Mouse (Mus musculus) ES-Bruce4 (cell line): ENCODE data around the gene Spry1. TPM values are rescaled to one million over a fixed set of nuclear protein-coding genes. Genes with fewer than 3 reads are reported as not detected.
"Not testable (repeated sequence)": the region's sequence is repeated elsewhere in the genome, so short reads cannot be mapped to it uniquely, and the experiment has no call there.

Experiments used
- H3K27ac ChIP-seq: 2 replicates; pipeline ENCODE4 v1.5.1; 2012; ENCODE audit warnings: low read length, inconsistent platforms; ENCODE audit not compliant: insufficient read depth
- H3K27me3 ChIP-seq: 2 replicates; pipeline ENCODE4 v1.6.1; 2012; ENCODE audit warnings: mild to moderate bottlenecking, low read length, inconsistent platforms; ENCODE audit not compliant: control insufficient read depth, poor library complexity, insufficient read depth, severe bottlenecking
- H3K36me3 ChIP-seq: 2 replicates; pipeline ENCODE4 v1.6.1; 2012; ENCODE audit warnings: inconsistent platforms, mild to moderate bottlenecking, low read length, moderate library complexity; ENCODE audit not compliant: control insufficient read depth, poor library complexity, insufficient read depth, severe bottlenecking
- H3K4me1 ChIP-seq: one replicate; pipeline ENCODE4 v1.8.1; 2011; ENCODE audit warnings: low read length; ENCODE audit not compliant: control insufficient read depth, insufficient read depth
- H3K4me3 ChIP-seq: 2 replicates; pipeline ENCODE4 v1.5.1; 2011; ENCODE audit warnings: low read depth, mild to moderate bottlenecking, low read length
- H3K9ac ChIP-seq: 2 replicates; pipeline ENCODE4 v1.6.1; 2012; ENCODE audit warnings: low read depth, mild to moderate bottlenecking, inconsistent platforms; ENCODE audit not compliant: poor library complexity, severe bottlenecking
- H3K9me3 ChIP-seq: replicated peaks from 2 replicates; pipeline ENCODE4 v1.6.1; 2012; ENCODE audit warnings: mild to moderate bottlenecking, low read length, inconsistent platforms; ENCODE audit not compliant: control insufficient read depth, poor library complexity, insufficient read depth, severe bottlenecking
- CTCF ChIP-seq: IDR thresholded peaks from one replicate; pipeline ENCODE4 v1.8.1; 2011; ENCODE audit warnings: low read depth, low read length
- EP300 ChIP-seq: IDR thresholded peaks from 2 replicates; pipeline ENCODE4 v1.6.1; 2011; ENCODE audit warnings: low read depth, low read length; ENCODE audit not compliant: insufficient read depth
- POLR2A ChIP-seq: IDR thresholded peaks from one replicate; pipeline ENCODE4 v1.8.1; 2011; ENCODE audit warnings: low read length; ENCODE audit not compliant: insufficient read depth
- polyA plus RNA-seq: library from polyadenylated mRNA; stranded (reverse); fragments of >200 nt; gene quantifications from 2 replicates; pipeline ENCODE4 v1.2.4, GENCODE M21; 2011; ENCODE audit warnings: low read depth; ENCODE audit not compliant: missing spikeins, insufficient read depth, insufficient read length

Gene Spry1
- 30.1 and 30.5 TPM in 2 replicates for polyA plus RNA-seq

DNA sequence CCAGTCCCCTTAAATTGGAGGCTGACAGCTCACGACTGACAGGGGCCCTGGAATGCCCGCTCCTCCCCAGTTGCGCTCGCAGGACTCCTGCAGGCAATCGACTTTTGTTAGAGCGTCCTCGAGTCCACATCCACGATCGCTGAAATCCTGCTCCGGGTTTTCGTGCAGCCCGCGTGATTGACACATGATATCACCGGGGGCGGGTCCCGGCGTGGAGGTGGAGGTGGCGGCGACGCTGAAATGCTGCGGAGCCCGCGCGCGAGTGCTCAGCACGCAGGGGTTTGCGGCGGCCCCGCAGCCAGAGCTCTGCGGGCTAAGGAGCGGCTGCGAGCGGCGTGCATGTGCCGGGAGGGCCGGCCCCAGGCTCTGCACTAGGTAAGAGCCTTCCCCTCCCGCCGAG is at the start of gene Spry1:
TSS of gene Spry1 (plus strand) at position 258 of the 400 bp plus-strand sequence.
- Histone ChIP-seq H3K36me3 (peaks cover 8% of the 10 kb centered on the region; the same call in 1 of the 2 replicates), H3K9ac (peak within 1 kb of the TSS; percentile 79), H3K4me1 (no peaks in the 10 kb centered on the region), H3K27ac (no peak within 1 kb of the TSS), H3K27me3 (no peaks in the 10 kb centered on the region), H3K4me3 (peak within 1 kb of the TSS; percentile 97), H3K9me3 (no peaks in the 10 kb centered on the region)
- TF ChIP-seq CTCF: no peak
- peak; percentile 80 for TF ChIP-seq EP300
- TF ChIP-seq POLR2A: peak; percentile 28

DNA sequence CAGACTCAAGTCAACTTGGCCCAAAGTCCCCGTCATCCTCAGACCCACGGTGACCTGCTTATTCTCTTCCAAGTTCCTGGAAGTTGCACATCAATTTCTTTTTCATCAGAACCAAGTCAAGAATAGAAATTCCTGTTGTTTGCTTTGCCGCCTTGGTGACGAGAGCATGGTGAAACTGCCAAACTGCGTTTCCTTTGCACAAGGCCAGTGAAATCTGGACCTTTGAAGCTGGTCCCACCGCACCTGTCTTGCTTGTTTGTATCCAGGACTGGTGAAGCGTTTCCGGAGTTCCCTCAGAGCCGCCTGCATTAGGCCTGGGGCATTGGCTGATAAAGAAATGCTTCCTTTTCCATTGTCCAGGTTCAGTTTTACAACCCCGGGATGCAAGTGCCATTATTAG is 44.0 kb upstream of the Spry1 start:
- Histone ChIP-seq H3K9ac (no peak overlapping the region), H3K27me3 (no peaks in the 10 kb centered on the region), H3K9me3 (no peaks in the 10 kb centered on the region), H3K4me1 (no peaks in the 10 kb centered on the region), H3K27ac (no peak overlapping the region), H3K36me3 (no peaks in the 10 kb centered on the region), H3K4me3 (peak overlapping the region; percentile 31)
- TF ChIP-seq EP300 (no peak), POLR2A (no peak), CTCF (no peak)

DNA sequence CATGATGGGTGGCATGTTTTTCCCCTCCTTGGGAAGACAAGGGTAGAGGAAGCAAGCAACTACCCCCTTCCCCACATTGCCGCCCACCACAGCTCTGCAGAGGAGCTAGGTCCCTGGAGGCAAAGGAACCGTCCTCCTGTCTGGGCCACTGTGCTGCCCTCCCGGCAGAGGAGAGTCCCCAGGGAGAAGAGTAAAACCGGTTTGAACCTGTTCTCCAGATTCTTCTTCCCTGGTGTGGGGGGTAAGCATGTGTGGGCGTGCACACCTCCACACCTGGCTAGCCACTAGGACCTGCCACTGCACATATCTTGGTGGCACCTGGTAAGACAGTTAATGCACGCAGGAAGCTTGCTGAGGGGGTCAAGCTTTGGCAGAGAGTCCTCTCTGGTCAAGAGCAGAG is 43.2 kb upstream of the Spry1 start:
- Histone ChIP-seq H3K36me3 (no peaks in the 10 kb centered on the region), H3K27ac (no peak overlapping the region)

DNA sequence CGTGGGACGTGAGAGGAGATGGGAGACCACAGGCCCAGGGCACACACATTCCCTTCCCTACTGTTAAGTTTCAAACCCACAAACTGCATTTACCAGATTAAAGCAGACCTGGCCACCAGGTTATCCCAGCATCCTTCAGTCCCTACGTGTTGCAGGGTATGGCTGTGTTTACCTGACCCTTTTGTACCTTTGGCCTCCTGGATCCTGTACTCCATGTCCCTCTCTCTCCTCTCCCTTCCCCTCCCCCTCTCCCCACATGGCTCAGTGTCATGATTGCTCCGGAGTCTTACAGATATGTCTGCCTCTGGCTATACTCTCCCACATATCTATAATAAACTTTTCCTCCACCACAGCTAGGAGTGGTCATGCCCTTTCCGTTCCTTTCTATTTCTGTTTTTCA is 42.5 kb upstream of the Spry1 start:
- H3K4me3 ChIP-seq: no peak overlapping the region; the same call in 1 of the 2 replicates
- TF ChIP-seq CTCF (no peak), POLR2A (no peak), EP300 (no peak)
- H3K27me3 ChIP-seq: no peaks in the 10 kb centered on the region
- no peaks in the 10 kb centered on the region for H3K4me1 ChIP-seq
- no peaks in the 10 kb centered on the region for H3K36me3 ChIP-seq
- no peak overlapping the region for H3K9ac ChIP-seq
- no peaks in the 10 kb centered on the region for H3K9me3 ChIP-seq
- H3K27ac ChIP-seq: no peak overlapping the region

More for the DNA sequence above, 43.2 kb upstream of the Spry1 start:
- TF ChIP-seq EP300 (no peak), POLR2A (no peak), CTCF (no peak)
- Histone ChIP-seq H3K4me3 (peak overlapping the region; percentile 24; the same call in 1 of the 2 replicates), H3K4me1 (no peaks in the 10 kb centered on the region), H3K9ac (no peak overlapping the region), H3K9me3 (no peaks in the 10 kb centered on the region), H3K27me3 (no peaks in the 10 kb centered on the region)

DNA sequence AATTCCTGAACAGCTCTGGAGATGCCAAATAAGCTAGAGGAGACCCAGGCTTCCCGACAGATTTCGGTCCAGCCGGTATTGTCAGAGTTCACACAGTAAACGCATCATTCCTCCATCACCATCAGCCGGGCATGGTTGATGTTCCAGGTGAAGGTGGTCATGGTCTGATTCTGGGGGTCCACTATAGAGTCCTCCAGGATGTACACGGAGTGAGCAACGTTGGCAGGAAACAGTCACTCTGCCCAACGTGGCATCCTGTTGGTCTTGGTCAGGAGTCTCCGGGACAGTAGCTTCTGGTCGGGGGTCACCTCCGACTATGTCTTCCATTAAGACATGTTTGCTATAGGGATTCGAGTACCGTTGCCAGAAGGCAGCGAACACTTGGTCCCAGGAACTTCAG is 40.1 kb upstream of the Spry1 start:
- H3K9ac ChIP-seq, H3K27me3 ChIP-seq, H3K4me3 ChIP-seq, H3K9me3 ChIP-seq, H3K27ac ChIP-seq, H3K36me3 ChIP-seq, H3K4me1 ChIP-seq: not testable (repeated sequence)

DNA sequence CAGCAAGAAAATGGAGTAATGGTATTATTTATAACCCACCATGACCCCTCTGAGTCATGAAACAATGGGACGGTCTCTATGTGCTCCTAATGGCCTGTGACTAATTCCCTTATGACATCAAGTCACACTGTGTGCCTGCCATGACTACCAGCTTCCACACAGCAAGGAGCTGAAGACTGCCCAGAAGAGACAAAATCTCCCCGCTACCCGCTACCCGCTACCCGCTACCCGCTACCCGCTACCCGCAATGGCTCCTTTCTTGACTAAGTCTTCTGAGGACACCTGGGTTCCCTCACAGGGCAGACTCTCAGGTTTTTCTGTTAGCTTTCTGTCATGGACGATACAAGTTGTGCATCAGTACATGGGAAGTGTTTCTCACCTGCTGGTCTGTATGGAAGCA is 37.4 kb upstream of the Spry1 start:
- Histone ChIP-seq H3K9me3 (no peaks in the 10 kb centered on the region), H3K27me3 (no peaks in the 10 kb centered on the region), H3K4me1 (no peaks in the 10 kb centered on the region), H3K36me3 (no peaks in the 10 kb centered on the region), H3K4me3 (no peak overlapping the region), H3K9ac (no peak overlapping the region), H3K27ac (no peak overlapping the region)
- TF ChIP-seq POLR2A (no peak), CTCF (no peak), EP300 (no peak)

DNA sequence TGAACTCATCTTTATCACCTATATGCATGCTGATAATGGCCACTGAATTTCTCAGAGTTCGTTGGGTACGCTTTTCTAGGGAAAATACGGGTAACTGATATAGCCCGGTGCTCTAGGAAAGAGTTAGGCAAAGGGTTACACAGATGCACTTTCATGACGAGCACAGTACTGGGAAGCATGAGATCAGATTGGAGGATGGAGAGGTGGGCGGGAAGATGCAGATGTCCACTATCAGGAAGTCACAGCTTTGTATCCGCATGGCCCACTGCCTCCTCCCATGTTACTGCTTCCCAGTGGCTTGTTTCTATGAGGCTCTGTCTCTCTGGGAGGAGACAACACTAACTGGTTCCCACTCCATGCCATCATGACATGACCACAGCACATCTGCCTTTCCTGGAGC is 36.9 kb upstream of the Spry1 start:
- no peaks in the 10 kb centered on the region for H3K9me3 ChIP-seq
- TF ChIP-seq CTCF (no peak), EP300 (no peak), POLR2A (no peak)
- no peaks in the 10 kb centered on the region for H3K36me3 ChIP-seq
- no peak overlapping the region for H3K27ac ChIP-seq
- no peak overlapping the region for H3K4me3 ChIP-seq
- H3K9ac ChIP-seq: no peak overlapping the region
- H3K4me1 ChIP-seq: no peaks in the 10 kb centered on the region
- no peaks in the 10 kb centered on the region for H3K27me3 ChIP-seq
